Mouse (Mus musculus): ENCODE results near the gene Gpc2.

DNA sequence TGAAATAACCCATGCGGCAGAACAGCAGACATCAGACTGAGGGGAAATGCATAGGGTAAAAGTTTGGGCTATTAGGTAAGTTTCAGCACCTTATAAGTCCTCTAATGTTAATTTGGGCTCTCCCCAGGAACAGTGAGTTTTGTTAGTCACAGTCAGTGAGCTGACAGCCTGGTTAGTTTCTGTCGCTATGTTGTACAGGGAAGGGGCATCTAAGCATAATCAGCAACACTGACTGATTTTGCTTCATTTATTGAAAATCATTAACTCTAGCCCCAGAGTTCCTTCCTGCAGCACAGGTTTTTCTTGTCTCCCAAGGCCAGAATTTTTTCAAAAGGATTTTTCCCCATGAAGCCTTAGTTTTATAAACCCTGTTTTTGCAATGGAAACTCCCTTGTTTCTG, 46.0 kb downstream of the Gpc2 start:
- TF ChIP-seq POLR2A (IDR thresholded peaks at IDR 0.05; ENCODE audit: insufficient read length, low read depth), result no peak
- TF ChIP-seq REST (IDR thresholded peaks at IDR 0.05; ENCODE audit: insufficient read depth, insufficient read length), result no peak
- no peak for TF ChIP-seq MYOD1 (IDR thresholded peaks at IDR 0.05; ENCODE audit: control insufficient read depth in 1 of 3, insufficient read length in 2 of 3, low read depth in 2 of 3)
- TF ChIP-seq E2F4 (IDR thresholded peaks at IDR 0.05; ENCODE audit: insufficient read depth), result no peak
- no peak for TF ChIP-seq MAX (IDR thresholded peaks at IDR 0.05; ENCODE audit: low read depth)
- TF ChIP-seq TCF3 (IDR thresholded peaks at IDR 0.05; ENCODE audit: insufficient read length, low read depth), result no peak
- TF ChIP-seq CEBPB (IDR thresholded peaks at IDR 0.05; ENCODE audit: insufficient read depth, poor library complexity, severe bottlenecking), result no peak
- no peak for TF ChIP-seq USF1 (IDR thresholded peaks at IDR 0.05; ENCODE audit: low read depth)

Data from myocyte (in vitro differentiated cells).